Mouse (Mus musculus) heart, embryonic 10.5 days (tissue): ENCODE results near the gene Dhrs9. TPM values are rescaled to one million over a fixed set of nuclear protein-coding genes. Genes with fewer than 3 reads are reported as not detected.
A peak's percentile ranks its signal among the peaks of the same experiment; 100 is the strongest.
"Not testable (repeated sequence)": the region's sequence is repeated elsewhere in the genome, so short reads cannot be mapped to it uniquely, and the experiment has no call there.

Source experiments
- DNase-seq: peaks from one replicate; pipeline ENCODE4 v3.0.0-alpha.2; 2017; ENCODE audit warnings: low spot score
- H3K27ac ChIP-seq: fragments of 300-500 bp; sonication (generic); 2 replicates; pipeline ENCODE4 v1.5.1; 2016; ENCODE audit warnings: mild to moderate bottlenecking
- H3K27me3 ChIP-seq: fragments of 300-500 bp; sonication (generic); 2 replicates; pipeline ENCODE4 v1.6.1; 2016; ENCODE audit warnings: mild to moderate bottlenecking; ENCODE audit not compliant: poor library complexity, insufficient read depth, severe bottlenecking
- H3K36me3 ChIP-seq: fragments of 300-500 bp; sonication (generic); 2 replicates; pipeline ENCODE4 v1.6.1; 2016; ENCODE audit warnings: mild to moderate bottlenecking, moderate library complexity
- H3K4me1 ChIP-seq: fragments of 300-500 bp; sonication (generic); 2 replicates; pipeline ENCODE4 v1.6.1; 2016; ENCODE audit warnings: mild to moderate bottlenecking
- H3K4me3 ChIP-seq: fragments of 300-500 bp; sonication (generic); 2 replicates; pipeline ENCODE4 v1.5.1; 2016; ENCODE audit warnings: mild to moderate bottlenecking, moderate library complexity
- H3K9me3 ChIP-seq: fragments of 300-500 bp; sonication (generic); 2 replicates; pipeline ENCODE4 v1.6.1; 2016; ENCODE audit warnings: mild to moderate bottlenecking, moderate library complexity
- WGBS: fragments of 180-500 bp; shearing (Covaris S2); methylation state at CpG from one replicate; pipeline ENCODE4 v1.1.7; 2016; 5-methylcytosine and 5-hydroxymethylcytosine counted together
- polyA plus RNA-seq: library from polyadenylated mRNA; unstranded; fragments of >200 nt; fragmentation: Nextera tagmentation; extraction: Ambion mirVana; gene quantifications from 2 replicates; pipeline ENCODE4 v1.2.1, GENCODE M21; 2016

The Dhrs9 gene
- not detected in 2 replicates for polyA plus RNA-seq

DNA sequence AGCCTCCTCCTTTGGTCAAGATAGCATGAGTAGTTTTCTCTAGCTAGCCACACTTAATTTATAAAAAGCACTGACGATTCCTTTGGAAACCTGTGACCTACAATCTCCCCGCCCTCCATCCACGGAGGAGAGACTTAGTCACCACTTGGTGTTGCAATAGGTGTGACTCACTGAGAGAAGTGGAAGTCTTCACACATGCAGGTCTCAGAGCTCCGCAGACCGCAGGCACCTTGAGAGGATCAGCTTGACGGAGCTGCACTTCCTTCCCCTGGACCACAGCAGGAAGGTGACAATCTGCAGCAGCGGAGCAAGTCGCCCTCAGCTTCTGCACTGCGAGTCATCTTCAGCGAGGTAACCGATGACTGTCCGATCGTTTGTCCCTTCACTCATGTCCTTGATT is at the start of gene Dhrs9:
TSS of gene Dhrs9 (plus strand) at position 165 of the 400 bp plus-strand sequence.
- H3K27ac ChIP-seq: no peak within 1 kb of the TSS
- 38% methylated on average over 13 of the region's 13 CpGs for WGBS
- H3K36me3 ChIP-seq: no peaks in the 10 kb centered on the region
- peak; percentile 66 for DNase-seq
- H3K4me3 ChIP-seq: no peak within 1 kb of the TSS
- H3K4me1 ChIP-seq: peaks cover 4% of the 10 kb centered on the region
- no peaks in the 10 kb centered on the region for H3K9me3 ChIP-seq
- no peaks in the 10 kb centered on the region for H3K27me3 ChIP-seq

DNA sequence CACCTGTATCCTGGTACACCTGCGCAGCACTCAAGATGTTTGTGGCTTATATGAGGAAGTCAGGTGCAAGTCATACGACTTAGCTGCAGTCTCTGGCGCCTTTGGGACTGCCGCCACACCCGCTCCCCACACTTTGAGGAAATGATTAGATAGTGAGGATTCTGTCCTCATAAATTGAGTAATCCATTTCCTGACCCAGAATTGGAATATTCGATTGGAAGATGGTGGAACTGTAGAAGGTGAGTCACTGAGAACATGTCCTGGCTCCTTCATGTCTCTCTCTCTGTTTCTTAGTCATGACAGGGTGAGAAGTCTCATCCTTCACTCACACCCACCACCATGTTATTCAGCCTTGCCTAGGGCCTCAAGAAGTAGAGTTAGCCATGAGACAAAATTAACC is 48.7 kb upstream of the Dhrs9 start:
- not testable (repeated sequence) for H3K9me3 ChIP-seq, H3K4me1 ChIP-seq, H3K36me3 ChIP-seq, H3K27me3 ChIP-seq, DNase-seq, H3K4me3 ChIP-seq, H3K27ac ChIP-seq
- WGBS: 88% methylated on average over 6 of the region's 6 CpGs

DNA sequence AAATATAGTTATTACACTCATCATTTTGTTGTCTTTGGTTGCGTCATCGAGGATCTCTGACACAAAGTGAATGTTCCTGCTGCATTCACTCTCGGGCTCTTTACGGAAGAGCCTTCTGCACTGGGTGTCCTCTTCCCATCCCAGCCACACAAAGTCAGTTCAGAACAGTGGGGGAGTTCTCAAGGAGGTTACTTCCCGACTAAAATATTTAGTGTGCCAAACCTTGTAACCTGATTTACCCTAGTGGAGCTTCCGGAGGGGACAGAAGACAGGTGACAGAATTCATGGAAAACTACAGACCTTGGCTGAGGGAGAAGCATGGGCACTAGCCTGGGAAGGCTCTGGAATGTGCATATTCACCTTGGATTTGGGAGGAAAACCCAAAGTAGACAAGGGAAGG is 38.7 kb upstream of the Dhrs9 start:
- 89% methylated on average over 6 of the region's 6 CpGs for WGBS
- no peak overlapping the region for H3K27ac ChIP-seq
- no peaks in the 10 kb centered on the region for H3K4me1 ChIP-seq
- no peaks in the 10 kb centered on the region for H3K36me3 ChIP-seq
- DNase-seq: no peak
- no peaks in the 10 kb centered on the region for H3K9me3 ChIP-seq
- no peaks in the 10 kb centered on the region for H3K27me3 ChIP-seq
- H3K4me3 ChIP-seq: no peak overlapping the region

DNA sequence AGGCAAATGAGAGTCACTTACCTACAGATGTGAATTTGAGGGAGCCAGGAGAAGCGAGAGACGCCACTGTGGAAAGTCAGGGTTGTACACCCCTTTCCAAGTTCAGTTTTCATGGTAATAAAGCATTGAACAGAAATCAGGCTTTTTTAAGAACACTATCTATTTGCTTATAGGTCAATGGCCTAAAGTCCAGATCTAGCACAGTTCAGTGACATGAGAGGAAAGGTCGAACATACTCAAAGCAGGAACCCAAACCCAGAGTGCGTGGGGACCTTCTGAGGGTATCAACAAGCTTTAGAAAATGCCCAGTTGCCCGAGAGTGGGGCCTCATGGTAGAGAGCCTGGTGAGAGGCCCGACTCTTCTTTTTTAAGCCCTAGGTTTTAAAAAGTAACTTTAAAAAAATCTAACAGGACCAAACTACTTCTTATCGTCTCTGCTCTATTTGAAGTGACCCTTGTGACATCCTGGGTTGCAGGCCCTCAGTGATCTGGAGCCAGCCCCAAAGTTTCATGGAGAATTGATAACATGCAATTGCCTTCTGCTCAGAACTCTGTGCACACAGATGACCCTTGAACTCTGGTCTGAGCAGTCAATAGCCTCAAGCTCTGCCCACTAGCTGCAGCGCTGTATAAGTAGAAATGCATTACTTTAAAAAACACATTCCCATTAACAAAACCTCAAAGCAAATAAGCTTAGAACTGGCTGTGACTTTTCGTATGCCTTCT is 37.6 kb upstream of the Dhrs9 start, which contains the start of gene Abcb11:
TSS of gene Abcb11 (minus strand) at position 121 of the 726 bp plus-strand sequence.
- Histone ChIP-seq H3K4me1 (no peaks in the 10 kb centered on the region), H3K9me3 (no peaks in the 10 kb centered on the region), H3K27ac (no peak within 1 kb of the TSS), H3K4me3 (no peak within 1 kb of the TSS), H3K27me3 (no peaks in the 10 kb centered on the region), H3K36me3 (no peaks in the 10 kb centered on the region)
- no peak for DNase-seq
- 80% methylated on average over 9 of the region's 9 CpGs for WGBS

DNA sequence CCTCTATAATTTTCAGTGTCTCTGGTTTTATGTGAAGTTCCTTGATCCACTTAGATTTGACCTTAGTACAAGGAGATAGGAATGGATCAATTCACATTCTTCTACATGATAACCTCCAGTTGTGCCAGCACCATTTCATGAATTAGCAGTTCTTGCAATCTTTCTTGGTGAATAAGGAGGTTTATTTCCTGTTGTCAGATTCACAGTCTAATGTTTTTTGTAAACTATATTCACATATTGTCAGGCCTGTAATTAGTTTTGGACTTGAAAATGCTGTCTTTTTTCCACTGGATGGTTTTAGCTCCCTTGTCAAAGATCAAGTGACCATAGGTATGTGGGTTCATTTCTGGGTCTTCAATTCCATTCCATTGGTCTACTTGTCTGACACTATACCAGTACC is 24.8 kb upstream of the Dhrs9 start:
- not testable (repeated sequence) for H3K27ac ChIP-seq, DNase-seq, H3K4me1 ChIP-seq, H3K36me3 ChIP-seq, H3K4me3 ChIP-seq, H3K9me3 ChIP-seq, H3K27me3 ChIP-seq

DNA sequence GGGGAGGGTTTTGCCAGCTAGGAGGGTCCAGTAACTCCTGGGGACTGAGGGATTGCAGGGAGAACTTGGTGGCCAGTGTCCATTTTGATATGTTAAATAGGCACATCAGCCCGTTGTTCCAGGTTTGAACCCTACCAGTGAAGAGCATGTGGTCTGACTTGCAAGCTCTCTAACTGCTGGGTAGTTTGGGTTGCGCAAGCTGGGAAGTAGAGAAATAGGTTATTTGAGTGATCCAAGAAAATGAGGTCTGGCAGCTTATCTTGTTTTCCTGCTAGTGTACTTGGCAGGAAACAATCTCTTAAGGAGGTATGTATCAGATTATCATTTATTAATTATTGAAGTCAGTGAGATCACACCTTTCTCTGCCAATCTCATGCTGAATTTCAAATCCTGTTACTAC is 15.4 kb upstream of the Dhrs9 start:
- H3K9me3 ChIP-seq: no peaks in the 10 kb centered on the region
- no peak overlapping the region for H3K27ac ChIP-seq
- no peaks in the 10 kb centered on the region for H3K36me3 ChIP-seq
- no peak for DNase-seq
- H3K27me3 ChIP-seq: no peaks in the 10 kb centered on the region
- no peak overlapping the region for H3K4me3 ChIP-seq
- 88% methylated on average over 2 of the region's 2 CpGs for WGBS
- H3K4me1 ChIP-seq: no peaks in the 10 kb centered on the region

DNA sequence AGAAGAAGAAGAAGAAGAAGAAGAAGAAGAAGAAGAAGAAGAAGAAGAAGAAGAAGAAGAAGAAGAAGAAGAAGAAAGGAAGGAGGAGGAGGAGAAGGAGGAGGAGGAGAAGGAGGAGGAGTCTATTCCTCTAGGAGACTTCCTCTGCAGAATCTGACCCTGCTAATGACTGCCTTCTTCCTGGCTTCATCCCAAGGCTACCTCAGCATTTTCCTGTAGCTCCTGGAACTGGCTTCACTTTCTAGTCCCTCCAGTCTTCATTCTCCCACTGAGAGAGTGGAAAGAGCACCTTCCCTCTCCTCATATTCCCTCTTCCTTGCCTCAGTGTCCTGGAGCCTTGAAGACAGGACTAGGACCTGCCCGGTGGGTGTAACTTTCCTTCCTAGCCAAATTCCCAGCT is 15.0 kb upstream of the Dhrs9 start:
- H3K4me3 ChIP-seq: no peak overlapping the region
- H3K4me1 ChIP-seq: no peaks in the 10 kb centered on the region
- no peak overlapping the region for H3K27ac ChIP-seq
- no peaks in the 10 kb centered on the region for H3K9me3 ChIP-seq
- DNase-seq: no peak
- WGBS: 95% methylated on average over 1 of the region's 1 CpGs
- no peaks in the 10 kb centered on the region for H3K36me3 ChIP-seq
- no peaks in the 10 kb centered on the region for H3K27me3 ChIP-seq

DNA sequence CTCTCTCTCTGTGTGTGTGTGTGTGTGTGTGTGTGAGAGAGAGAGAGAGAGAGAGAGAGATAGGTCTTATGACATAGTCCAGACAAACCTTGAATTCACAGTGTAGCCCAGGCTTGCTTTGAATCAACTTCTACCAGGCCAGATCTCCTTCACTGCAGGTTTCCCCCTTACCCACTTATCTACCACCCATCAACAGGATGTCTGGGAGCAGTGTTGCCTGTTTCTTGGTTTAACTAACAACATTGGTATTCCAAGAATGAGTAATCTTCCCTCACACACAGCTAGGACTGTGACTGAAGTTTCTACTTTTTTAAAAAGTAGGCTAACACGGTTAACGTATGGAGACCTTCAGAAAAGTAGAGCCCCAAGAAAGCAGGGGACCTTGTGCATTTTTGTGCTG is 3.5 kb upstream of the Dhrs9 start:
- WGBS: 58% methylated on average over 2 of the region's 2 CpGs
- H3K4me3 ChIP-seq: no peak overlapping the region
- no peak overlapping the region for H3K27ac ChIP-seq
- H3K9me3 ChIP-seq: no peaks in the 10 kb centered on the region
- peaks cover 4% of the 10 kb centered on the region for H3K4me1 ChIP-seq
- H3K36me3 ChIP-seq: no peaks in the 10 kb centered on the region
- H3K27me3 ChIP-seq: no peaks in the 10 kb centered on the region
- DNase-seq: no peak

DNA sequence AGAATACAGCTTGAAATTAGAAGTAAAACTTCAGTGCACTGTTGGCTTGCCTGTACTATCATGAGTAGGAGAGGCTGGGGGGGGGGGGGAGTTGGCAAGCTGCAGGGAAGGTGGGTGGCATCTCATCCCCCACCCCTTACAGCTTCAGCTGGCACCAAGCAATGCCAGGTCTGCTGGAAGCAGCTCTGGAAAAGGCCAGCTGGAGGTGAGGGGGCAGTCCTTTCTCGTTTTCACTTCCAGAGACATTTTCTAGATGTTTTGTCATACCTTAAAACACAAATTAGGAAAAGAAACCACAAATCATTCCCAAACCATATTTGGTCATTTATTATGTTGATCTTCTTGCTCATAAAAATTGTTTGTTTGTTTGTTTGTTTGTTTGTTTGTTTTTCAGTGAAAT is 444 bp upstream of the Dhrs9 start:
- H3K27me3 ChIP-seq: no peaks in the 10 kb centered on the region
- H3K4me1 ChIP-seq: peaks cover 4% of the 10 kb centered on the region
- no peak overlapping the region for H3K27ac ChIP-seq
- WGBS: 57% methylated on average over 1 of the region's 1 CpGs
- H3K9me3 ChIP-seq: no peaks in the 10 kb centered on the region
- no peak overlapping the region for H3K4me3 ChIP-seq
- H3K36me3 ChIP-seq: no peaks in the 10 kb centered on the region
- DNase-seq: peak; percentile 31

DNA sequence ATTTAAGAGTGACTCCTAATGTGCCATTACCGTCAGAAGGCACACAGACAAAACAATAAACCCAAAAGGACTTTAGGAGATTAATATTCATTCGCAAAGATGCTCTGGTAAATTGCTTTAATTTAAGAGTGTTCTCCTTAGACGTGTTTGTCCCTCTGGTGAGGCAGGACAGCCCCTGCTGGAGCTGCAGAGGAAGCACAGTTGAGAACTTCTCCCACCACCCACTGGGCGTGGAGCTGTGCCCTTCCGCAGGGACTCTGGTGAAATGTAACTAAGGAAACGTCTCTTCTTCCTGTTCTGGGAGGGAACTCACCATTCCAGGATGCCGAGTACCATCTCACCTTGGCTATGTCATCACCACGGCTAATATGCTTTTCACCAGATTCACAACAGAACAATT is 1.5 kb downstream of the Dhrs9 start:
- 43% methylated on average over 8 of the region's 8 CpGs for WGBS
- H3K27ac ChIP-seq: no peak overlapping the region
- no peak for DNase-seq
- H3K27me3 ChIP-seq: no peaks in the 10 kb centered on the region
- H3K4me3 ChIP-seq: no peak overlapping the region
- peaks cover 16% of the 10 kb centered on the region for H3K4me1 ChIP-seq
- no peaks in the 10 kb centered on the region for H3K36me3 ChIP-seq
- H3K9me3 ChIP-seq: no peaks in the 10 kb centered on the region

DNA sequence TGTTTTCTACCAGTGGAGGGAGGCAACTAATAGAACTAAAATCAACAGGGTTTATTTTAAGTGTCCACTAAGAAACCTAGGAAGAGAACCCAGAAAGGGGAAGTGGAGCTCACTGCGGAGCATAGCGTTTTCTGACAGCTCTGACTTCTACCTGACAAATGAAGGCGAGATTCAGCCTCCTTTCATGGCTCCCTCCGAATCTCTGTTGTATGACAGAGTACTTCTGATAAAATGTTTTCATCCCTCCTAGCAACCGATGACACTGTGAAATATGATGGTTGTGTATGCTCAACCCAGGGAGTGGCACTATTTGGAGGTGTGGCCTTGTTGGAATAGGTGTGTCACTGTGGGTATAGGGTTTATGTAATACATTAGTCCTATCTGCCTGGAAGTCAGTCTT is 2.6 kb downstream of the Dhrs9 start:
- H3K27ac ChIP-seq: no peak overlapping the region
- WGBS: 79% methylated on average over 5 of the region's 5 CpGs
- peaks cover 16% of the 10 kb centered on the region for H3K4me1 ChIP-seq
- H3K9me3 ChIP-seq: no peaks in the 10 kb centered on the region
- H3K4me3 ChIP-seq: no peak overlapping the region
- no peaks in the 10 kb centered on the region for H3K36me3 ChIP-seq
- H3K27me3 ChIP-seq: no peaks in the 10 kb centered on the region
- DNase-seq: no peak

DNA sequence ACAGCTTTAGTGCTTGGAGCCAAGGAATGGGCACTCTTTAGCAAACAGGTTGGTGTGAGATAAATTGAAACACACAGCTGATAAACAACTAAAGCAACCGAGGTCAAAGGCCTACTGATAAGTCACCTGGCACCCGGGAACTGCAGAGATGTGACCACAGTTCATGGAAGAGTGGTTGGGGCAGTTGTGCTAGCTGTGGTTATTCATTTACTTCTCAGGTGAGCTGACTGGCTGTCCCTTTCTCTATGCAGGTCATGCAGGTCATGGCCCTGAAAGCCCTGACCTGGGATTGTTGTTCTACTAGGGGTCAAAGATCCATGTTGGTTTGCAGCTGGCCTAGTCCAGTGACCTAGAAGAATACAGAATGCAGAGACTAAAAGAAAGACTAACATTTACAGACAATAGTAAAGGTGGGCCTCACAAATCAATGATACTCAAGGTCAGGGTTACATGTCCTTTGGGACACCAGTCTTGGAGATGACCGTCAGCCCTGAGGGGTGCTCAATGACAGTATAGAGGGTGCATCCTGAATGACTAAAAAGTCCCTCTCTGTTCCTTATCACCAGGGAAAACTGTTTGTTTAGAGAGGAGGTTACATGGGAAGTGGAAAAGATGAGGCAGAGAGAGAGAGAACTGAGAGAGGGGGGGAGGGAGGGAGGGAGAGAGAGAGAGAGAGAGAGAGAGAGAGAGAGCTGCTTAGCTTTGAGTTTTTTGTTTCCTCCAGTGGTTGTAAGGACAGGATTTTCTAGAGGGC is 6.0 kb downstream of the Dhrs9 start:
- no peaks in the 10 kb centered on the region for H3K9me3 ChIP-seq
- no peak overlapping the region for H3K4me3 ChIP-seq
- H3K36me3 ChIP-seq: no peaks in the 10 kb centered on the region
- 49% methylated on average over 3 of the region's 3 CpGs for WGBS
- no peak for DNase-seq
- no peaks in the 10 kb centered on the region for H3K27me3 ChIP-seq
- H3K27ac ChIP-seq: no peak overlapping the region
- H3K4me1 ChIP-seq: peaks cover 12% of the 10 kb centered on the region

DNA sequence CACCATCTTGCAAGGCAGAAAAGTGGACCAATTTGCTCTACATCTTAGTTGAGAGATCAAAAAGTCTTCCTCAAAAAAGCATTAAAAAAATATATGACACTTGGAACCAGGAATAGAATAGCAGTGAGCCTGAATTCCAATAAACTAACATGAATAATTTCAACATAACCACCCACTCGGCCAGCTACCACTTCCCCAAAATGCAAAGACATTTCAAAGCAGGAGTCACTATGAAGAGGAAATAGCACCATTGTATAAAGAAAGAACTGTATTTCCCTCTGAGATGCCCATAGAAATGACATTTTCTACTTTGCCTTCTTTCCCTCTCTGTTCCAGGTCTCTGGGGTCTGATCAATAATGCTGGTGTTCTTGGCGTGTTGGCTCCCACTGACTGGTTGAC is 13.7 kb downstream of the Dhrs9 start:
- Histone ChIP-seq H3K36me3 (no peaks in the 10 kb centered on the region), H3K4me1 (0 out of 2 replicates have a peak, but pooled peaks cover 6% of the 10 kb centered on the region), H3K4me3 (no peak overlapping the region), H3K27me3 (no peaks in the 10 kb centered on the region), H3K27ac (no peak overlapping the region), H3K9me3 (no peaks in the 10 kb centered on the region)
- 86% methylated on average over 2 of the region's 2 CpGs for WGBS
- no peak for DNase-seq
